Comparison of ENCODE assay signal across 12 mouse cellular contexts in the genomic region with DNA sequence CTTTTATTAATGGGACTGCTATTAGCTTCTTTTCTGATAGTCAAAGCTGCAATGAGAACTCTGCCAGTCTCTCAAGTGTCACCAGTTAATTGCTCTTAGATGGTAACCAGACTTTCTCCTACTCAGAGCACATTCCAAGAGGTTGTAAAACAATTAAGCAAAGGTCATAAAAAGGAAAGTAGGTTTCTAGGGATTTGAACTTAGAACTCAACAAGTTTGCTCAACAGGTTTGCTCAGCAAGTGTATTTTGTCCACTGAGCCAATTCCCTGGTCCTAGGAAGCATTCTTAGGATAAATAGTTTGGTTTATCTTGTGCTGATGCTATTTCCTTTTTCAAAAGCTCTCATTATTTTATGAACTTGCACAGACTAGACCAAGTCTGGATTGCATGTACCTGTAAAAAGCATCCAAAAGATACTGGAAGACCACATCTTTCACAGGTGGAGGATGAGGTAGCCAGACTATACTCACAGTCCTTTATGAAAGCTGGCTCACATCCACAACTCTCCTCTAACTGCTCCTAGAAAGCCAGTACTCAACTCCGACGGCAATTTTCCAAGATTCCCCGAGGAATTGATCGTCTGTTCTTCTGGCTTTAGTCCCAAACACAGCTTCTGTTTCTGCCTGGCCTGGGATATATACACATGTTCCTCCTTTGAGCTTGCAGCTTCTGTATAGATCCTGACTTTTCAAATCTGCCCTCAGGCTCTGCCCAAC.
A peak's percentile ranks its signal among the peaks of the same experiment; 100 is the strongest.
DNase-seq lines count a peak whose midpoint lies in the region; ATAC-seq lines count a peak whose summit lies in the region.
"Had no signal": no experiment of that assay in that cellular context is flagged by ENCODE, and none has a peak within 500 bp of the region (broad histone marks: within the 10 kb centered on the region; RNA-seq: fewer than 3 reads in every experiment).

No protein-coding gene starts in this region.

- H3K27ac ChIP-seq in hindbrain, embryonic 13.5 days = no peak overlapping the region
- no peak overlapping the region for H3K27ac ChIP-seq in hindbrain, embryonic 10.5 days
- H3K27ac ChIP-seq in neural tube, embryonic 13.5 days (replicated peaks) = no peak overlapping the region
- no peak overlapping the region for H3K27ac ChIP-seq in kidney, embryonic 14.5 days (ENCODE audit: low read depth, low read length)
- H3K27ac ChIP-seq: embryonic facial prominence, embryonic 12.5 days; liver, embryonic 13.5 days had no signal

- H3K27me3 ChIP-seq in hindbrain, embryonic 13.5 days = no peaks in the 10 kb centered on the region
- no peaks in the 10 kb centered on the region for H3K27me3 ChIP-seq in hindbrain, embryonic 10.5 days (ENCODE audit: insufficient read depth, poor library complexity, severe bottlenecking)
- no peaks in the 10 kb centered on the region for H3K27me3 ChIP-seq in neural tube, embryonic 13.5 days
- H3K27me3 ChIP-seq in kidney, embryonic 14.5 days (ENCODE audit: control insufficient read depth, insufficient read depth, low read length) = no peaks in the 10 kb centered on the region
- H3K27me3 ChIP-seq: embryonic facial prominence, embryonic 12.5 days; liver, embryonic 13.5 days; megakaryocyte, embryonic 14.5 days had no signal

- peak; percentile 6 for DNase-seq in adrenal gland, postnatal 14 days
- no peak for DNase-seq in adrenal gland, adult 2 months
- no peak for DNase-seq in hindbrain, embryonic 10.5 days (ENCODE audit: low spot score)
- no peak for DNase-seq in neural tube, embryonic 10.5 days (ENCODE audit: extremely low spot score, low spot score)
- DNase-seq in right cerebral cortex, postnatal 25 days = no peak
- DNase-seq: cerebellum, adult 11-12 months; liver, embryonic 13.5 days had no signal

- 64% methylated on average over 4 of the region's 4 CpGs for WGBS in hindbrain, embryonic 13.5 days
- WGBS in hindbrain, embryonic 10.5 days = 74% methylated on average over 4 of the region's 4 CpGs
- 49% methylated on average over 4 of the region's 4 CpGs for WGBS in neural tube, embryonic 13.5 days
- WGBS in kidney, embryonic 14.5 days = 56% methylated on average over 4 of the region's 4 CpGs

- no peaks in the 10 kb centered on the region for H3K9me3 ChIP-seq in hindbrain, embryonic 13.5 days
- no peaks in the 10 kb centered on the region for H3K9me3 ChIP-seq in hindbrain, embryonic 10.5 days
- H3K9me3 ChIP-seq in neural tube, embryonic 13.5 days = no peaks in the 10 kb centered on the region
- H3K9me3 ChIP-seq in kidney, embryonic 14.5 days (ENCODE audit: control insufficient read depth, low read length) = no peaks in the 10 kb centered on the region
- H3K9me3 ChIP-seq: embryonic facial prominence, embryonic 12.5 days; liver, embryonic 13.5 days; megakaryocyte, embryonic 14.5 days had no signal

- no peak overlapping the region for H3K9ac ChIP-seq in hindbrain, embryonic 13.5 days
- H3K9ac ChIP-seq in neural tube, embryonic 13.5 days = no peak overlapping the region
- no peak overlapping the region for H3K9ac ChIP-seq in kidney, embryonic 14.5 days (ENCODE audit: low read depth, low read length)
- H3K9ac ChIP-seq: embryonic facial prominence, embryonic 12.5 days; liver, embryonic 13.5 days had no signal

- ATAC-seq in hindbrain, embryonic 13.5 days (ENCODE audit: low FRiP score) = peak; percentile 59
- peak; percentile 72; the same call in 1 of the 2 replicates for ATAC-seq in neural tube, embryonic 13.5 days (ENCODE audit: low read depth)
- no peak for ATAC-seq in kidney, embryonic 14.5 days (ENCODE audit: low FRiP score, low TSS enrichment)

- no peaks in the 10 kb centered on the region for H3K4me1 ChIP-seq in hindbrain, embryonic 13.5 days (replicated peaks)
- H3K4me1 ChIP-seq in hindbrain, embryonic 10.5 days (replicated peaks) = no peaks in the 10 kb centered on the region
- H3K4me1 ChIP-seq in neural tube, embryonic 13.5 days (replicated peaks) = peaks cover 3% of the 10 kb centered on the region
- no peaks in the 10 kb centered on the region for H3K4me1 ChIP-seq in kidney, embryonic 14.5 days (ENCODE audit: control insufficient read depth, insufficient read depth, low read length)
- H3K4me1 ChIP-seq: embryonic facial prominence, embryonic 12.5 days; liver, embryonic 13.5 days; megakaryocyte, embryonic 14.5 days had no signal

- no peaks in the 10 kb centered on the region for H3K36me3 ChIP-seq in hindbrain, embryonic 13.5 days
- H3K36me3 ChIP-seq in hindbrain, embryonic 10.5 days = no peaks in the 10 kb centered on the region
- no peaks in the 10 kb centered on the region for H3K36me3 ChIP-seq in neural tube, embryonic 13.5 days
- no peaks in the 10 kb centered on the region for H3K36me3 ChIP-seq in kidney, embryonic 14.5 days (ENCODE audit: control insufficient read depth, insufficient read depth, low read length)
- H3K36me3 ChIP-seq: embryonic facial prominence, embryonic 12.5 days; liver, embryonic 13.5 days had no signal

- H3K4me2 ChIP-seq in hindbrain, embryonic 13.5 days = no peak overlapping the region
- H3K4me2 ChIP-seq in neural tube, embryonic 13.5 days = no peak overlapping the region
- no peak overlapping the region for H3K4me2 ChIP-seq in kidney, embryonic 14.5 days (replicated peaks; ENCODE audit: low read depth, low read length)
- H3K4me2 ChIP-seq: embryonic facial prominence, embryonic 12.5 days; liver, embryonic 13.5 days had no signal

- H3K4me3 ChIP-seq in hindbrain, embryonic 13.5 days = no peak overlapping the region
- no peak overlapping the region for H3K4me3 ChIP-seq in hindbrain, embryonic 10.5 days
- H3K4me3 ChIP-seq in neural tube, embryonic 13.5 days = no peak overlapping the region
- no peak overlapping the region for H3K4me3 ChIP-seq in kidney, embryonic 14.5 days (ENCODE audit: low read length)
- H3K4me3 ChIP-seq: embryonic facial prominence, embryonic 12.5 days; liver, embryonic 13.5 days; megakaryocyte, embryonic 14.5 days had no signal
